Mouse (Mus musculus): ENCODE measurements around the gene Cyp2a4.
A peak's percentile ranks its signal among the peaks of the same experiment; 100 is the strongest.
"Not testable (repeated sequence)": the region's sequence is repeated elsewhere in the genome, so short reads cannot be mapped to it uniquely, and the experiment has no call there.

Gene Cyp2a4

GRCm38 (mm10) chr7:26306926-26307325 lies at the start of gene Cyp2a4:
Cyp2a4 (plus strand) TSS chr7:26307169.
- peak; percentile 21 to 40 for DNase-seq

- DNase-seq, result not testable (repeated sequence)
These were observed 46.9 kb upstream of the Cyp2a4 start, which contains the start of gene Vmn1r184 for GRCm38 (mm10) chr7:26260034-26260433. Vmn1r184 (plus strand) TSS chr7:26260334.

GRCm38 (mm10) chr7:26303429-26304166 lies 3.4 kb upstream of the Cyp2a4 start:
- DNase-seq, result not testable (repeated sequence)

- DNase-seq, result peak in 1 of 2 experiments; percentile 28
These were observed 4.8 kb downstream of the Cyp2a4 start for GRCm38 (mm10) chr7:26311786-26312185.

- DNase-seq, result not testable (repeated sequence)
These were observed 8.2 kb downstream of the Cyp2a4 start for GRCm38 (mm10) chr7:26315194-26315593.

- not testable (repeated sequence) for DNase-seq
These were observed 8.8 kb downstream of the Cyp2a4 start for GRCm38 (mm10) chr7:26315809-26316208.

- DNase-seq, result peak in 1 of 2 experiments; percentile 63
These were observed 13.4 kb downstream of the Cyp2a4 start for GRCm38 (mm10) chr7:26320361-26320760.

- not testable (repeated sequence) for DNase-seq
These were observed 43.2 kb downstream of the Cyp2a4 start for GRCm38 (mm10) chr7:26350177-26350576.

GRCm38 (mm10) chr7:26352258-26352657 lies 45.3 kb downstream of the Cyp2a4 start:
- DNase-seq, result not testable (repeated sequence)

GRCm38 (mm10) chr7:26356719-26357118 lies 49.8 kb downstream of the Cyp2a4 start:
- DNase-seq, result not testable (repeated sequence)

Data from kidney, adult 8-10 months (tissue).